Mouse (Mus musculus) CD4-positive, CD25-positive, alpha-beta regulatory T cell, adult 4 months (primary cell): ENCODE measurements around the gene Fam171a1. TPM values are rescaled to one million over a fixed set of nuclear protein-coding genes. Genes with fewer than 3 reads are reported as not detected.
"Not testable (repeated sequence)": the region's sequence is repeated elsewhere in the genome, so short reads cannot be mapped to it uniquely, and the experiment has no call there.

ENCODE experiments used
- ATAC-seq: one replicate; pipeline ENCODE4 v1.8.0; 2017
- polyA plus RNA-seq, 2 experiments: library from polyadenylated mRNA; unstranded; fragments of 100-300 nt; shearing (Covaris generic); gene quantifications; one replicate each; pipeline ENCODE4 v1.2.1; 2017

Fam171a1 gene
- polyA plus RNA-seq, 2 experiments from 2014 or later, result not detected

DNA sequence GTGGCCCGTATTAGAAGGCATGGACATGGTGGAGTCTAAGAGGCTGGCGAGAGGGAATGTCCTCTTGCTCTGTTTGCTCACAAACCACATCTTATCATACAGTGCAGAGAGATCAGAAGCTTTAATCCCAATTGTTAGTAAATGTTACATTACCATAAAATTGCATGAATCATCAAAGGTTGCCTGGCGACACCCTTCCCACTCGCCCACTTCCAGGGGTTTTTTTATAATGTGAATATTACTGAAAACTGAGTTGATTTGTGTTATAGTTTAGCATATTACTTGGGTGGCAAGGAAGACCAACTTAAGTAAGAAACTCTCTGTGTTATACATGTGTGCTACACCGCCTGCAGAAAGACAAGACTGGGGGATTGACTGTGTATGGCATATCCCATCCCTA, 60.9 kb downstream of the Fam171a1 start:
- ATAC-seq, result no peak

DNA sequence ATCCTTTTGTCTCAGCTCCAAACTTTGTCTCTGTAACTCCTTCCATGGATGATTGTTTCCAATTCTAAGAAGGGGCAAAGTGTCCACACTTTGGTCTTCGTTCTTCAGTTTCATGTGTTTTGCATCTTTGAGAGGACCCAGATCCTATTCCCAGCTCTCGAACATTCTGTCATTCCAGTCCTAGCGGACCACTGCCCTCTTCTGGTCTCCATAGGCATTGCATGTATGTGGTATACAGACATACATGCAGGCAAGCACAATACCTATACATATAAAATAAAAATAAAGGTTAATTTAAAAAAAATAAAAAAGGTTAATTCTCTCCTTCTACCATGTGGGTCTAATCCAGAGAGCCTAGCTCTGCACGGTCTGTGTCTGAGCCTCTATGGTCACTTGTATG, 62.0 kb downstream of the Fam171a1 start:
- not testable (repeated sequence) for ATAC-seq

DNA sequence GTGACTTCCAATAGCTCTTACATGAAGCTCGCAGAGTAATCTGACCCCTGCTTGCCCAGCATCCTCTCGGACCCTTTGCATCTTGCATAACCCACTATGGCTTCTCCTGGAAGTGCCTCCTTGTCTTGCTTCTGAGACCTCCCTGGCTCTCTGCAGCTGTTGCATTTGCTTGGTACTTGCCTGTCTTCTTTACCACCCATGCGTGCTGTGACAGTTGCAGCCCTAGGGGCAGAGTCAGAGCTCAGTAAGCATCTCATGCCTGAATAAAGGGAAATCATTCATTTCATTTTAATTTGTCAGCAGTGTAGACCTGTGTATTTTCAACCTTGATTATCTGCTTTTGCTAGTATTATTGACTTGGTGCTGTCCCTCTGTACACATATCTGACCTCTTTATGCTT, 62.7 kb downstream of the Fam171a1 start:
- no peak for ATAC-seq

DNA sequence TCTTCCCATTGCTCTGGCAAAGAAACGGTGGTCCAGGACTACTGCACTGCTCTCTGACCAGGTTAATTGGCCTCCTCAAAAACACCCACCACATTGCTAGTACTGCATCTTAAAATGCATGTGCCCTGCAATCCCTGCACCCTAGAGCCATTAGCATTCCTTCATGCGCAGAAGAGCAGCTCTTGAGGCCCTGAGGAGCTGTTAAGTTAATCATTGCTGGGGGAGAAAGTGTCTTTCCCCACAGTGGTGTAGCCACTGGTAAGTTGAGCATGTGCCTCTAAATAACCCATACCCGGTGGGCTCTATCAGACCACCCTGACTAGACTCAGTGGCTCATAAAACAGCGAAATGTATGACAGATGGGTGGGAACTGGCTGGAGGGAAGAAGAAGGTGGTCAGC, 66.5 kb downstream of the Fam171a1 start:
- no peak for ATAC-seq

DNA sequence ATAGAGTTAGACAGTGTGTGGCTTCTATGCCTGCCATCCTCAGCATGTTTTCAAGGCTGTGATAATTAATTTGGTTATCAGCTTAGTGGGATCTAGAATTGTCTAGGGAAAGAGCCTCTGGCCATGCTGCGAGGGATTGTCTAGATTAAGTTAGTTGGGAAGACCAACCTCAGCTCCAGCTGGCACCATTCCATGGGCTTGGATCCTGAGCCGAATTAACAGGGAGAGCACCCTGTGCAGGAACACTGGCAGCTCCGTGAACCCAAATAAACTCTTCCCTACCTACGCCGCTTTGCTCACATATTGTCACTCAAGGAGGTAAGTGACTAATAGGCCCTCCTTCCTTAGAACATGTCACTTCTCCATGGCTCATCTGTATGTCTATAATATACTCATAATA, 69.6 kb downstream of the Fam171a1 start:
- ATAC-seq, result no peak

DNA sequence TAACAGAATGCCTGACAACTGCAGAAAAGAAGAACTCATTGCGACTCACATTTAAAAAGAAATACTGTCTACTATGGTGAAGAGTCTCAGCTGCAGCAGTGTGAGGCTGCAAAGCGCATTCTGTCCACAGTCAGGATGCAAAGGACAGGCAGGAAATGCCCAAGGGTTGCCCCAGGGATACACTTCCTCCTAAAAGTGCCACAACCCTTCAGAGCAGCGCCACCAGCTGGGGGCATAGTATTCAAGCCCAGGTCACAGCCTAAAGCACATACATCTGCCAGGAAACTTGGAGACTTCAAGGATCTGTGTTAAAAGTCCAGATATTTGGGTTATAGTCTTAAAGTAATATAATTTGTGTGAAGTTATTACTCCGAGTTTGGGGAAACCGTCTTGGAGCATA, 71.3 kb downstream of the Fam171a1 start:
- ATAC-seq, result no peak

DNA sequence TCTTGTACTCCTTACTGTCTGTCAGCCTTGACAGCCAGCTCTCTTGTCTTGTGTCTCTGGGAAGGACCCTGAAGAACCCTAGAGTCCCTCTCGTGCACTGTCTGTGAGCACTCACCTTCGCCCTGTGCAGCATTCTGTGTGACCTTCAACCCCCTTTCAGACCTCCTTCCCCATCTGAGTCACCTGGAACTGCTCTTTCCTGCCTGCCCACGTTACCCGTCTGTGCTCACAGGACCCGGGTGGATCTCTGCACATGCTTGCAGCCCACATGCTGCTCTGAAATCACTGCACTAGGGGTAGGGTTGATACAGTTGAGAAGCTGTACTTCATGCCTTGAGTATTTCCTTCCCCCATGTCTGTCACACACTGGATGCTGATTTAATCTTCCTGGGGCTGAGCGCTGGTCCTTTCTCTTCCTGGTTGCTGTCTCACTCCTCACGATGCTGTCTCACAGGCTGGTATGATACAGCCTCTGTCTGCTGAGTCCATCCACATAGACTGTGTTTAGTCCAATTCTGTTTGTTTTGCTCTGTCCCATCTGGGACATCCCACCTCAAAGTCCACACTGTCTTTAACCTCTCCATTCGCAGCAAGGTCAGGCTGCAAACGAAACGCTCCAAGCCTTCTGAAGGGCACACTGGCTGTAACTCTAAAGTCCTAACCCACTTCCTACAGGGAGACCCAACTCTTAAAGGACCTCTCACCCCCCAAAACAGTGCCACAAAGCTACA, 74.9 kb downstream of the Fam171a1 start:
- no peak for ATAC-seq

DNA sequence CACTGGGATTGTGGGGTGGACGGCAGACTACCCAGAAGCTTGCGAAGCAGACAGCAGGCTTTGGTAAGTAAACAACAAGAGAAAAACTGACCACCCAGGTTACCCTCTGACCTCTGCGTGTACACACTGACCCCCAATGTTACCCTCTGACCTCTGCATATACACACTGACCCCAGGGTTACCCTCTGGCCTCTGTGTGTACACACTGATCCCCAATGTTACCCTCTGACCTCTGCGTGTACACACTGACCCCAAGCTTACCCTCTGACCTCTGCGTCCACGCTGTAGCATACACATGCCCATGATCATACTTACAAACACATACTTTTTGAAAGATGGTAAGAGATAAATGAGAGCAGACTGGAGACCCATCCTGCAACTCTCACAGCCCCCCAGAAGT, 77.1 kb downstream of the Fam171a1 start:
- no peak for ATAC-seq

DNA sequence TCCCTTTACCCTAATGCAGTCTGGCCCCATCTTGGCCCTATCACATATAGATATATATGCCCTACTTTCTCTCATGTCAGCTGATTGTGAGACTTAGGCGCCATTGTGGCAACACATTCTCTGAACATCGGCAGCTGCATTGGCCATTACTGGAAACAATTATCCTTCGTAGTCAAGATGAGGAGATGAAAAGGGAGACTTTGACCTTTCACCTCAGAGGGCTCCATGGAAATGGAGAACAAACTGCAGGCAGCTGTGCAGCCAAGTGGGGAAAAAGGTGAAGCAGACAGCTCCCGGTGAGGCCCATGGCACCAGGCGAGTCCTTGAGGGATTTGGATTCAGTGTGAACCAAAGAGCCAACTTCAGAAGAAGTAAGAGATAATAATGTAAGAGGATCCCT, 81.5 kb downstream of the Fam171a1 start:
- ATAC-seq, result no peak

DNA sequence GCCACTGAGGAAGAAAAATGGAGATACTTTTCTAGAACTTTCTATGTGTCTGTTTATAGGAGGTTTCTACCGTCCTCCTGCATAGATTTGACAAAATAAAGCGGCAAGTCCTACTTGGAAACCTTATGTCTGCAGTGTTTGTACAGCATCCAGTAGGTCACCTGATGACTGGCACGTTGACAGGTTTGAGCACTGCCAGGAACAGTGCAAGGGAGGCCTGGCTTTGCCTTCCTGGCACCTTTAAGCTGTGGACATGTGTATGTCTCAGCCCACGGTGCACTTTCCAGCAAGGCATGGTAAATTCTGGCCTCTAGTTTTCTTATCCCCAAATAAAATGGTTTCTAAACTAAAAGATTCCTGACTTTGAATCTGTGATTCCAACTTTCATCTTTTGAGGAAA, 86.4 kb downstream of the Fam171a1 start:
- ATAC-seq, result no peak

DNA sequence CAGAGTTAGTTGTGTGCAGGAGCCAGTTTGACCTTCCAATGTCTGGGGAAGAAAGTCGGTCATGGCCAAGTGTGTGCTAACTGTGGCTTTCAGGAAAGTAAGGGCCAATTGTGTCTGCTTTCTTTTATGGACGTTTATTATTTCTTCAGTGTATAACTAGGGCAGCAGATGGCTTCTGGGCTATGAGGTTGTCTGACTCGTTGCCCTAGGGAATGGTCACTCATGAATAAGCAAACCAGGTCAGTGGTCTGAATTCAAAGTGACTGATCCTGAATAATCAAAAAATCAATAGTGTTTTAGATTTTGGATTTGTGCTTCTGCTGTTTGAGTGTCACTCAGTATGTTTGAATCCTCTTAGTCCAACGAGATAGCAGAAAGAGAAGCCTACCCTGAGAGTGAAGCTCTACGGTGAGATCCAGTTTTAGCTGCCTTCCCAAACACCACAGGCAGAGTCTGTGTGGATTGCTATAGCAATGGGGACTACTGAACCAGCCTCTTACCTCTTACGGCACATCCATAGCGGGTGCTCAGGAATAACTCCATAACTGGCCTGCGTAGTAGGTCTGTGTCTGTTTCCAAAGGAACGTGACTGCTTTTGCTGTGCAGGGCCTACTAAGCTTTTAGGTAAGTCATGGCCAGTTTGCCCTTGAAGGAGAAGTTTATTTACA, 93.1 kb downstream of the Fam171a1 start:
- no peak for ATAC-seq

DNA sequence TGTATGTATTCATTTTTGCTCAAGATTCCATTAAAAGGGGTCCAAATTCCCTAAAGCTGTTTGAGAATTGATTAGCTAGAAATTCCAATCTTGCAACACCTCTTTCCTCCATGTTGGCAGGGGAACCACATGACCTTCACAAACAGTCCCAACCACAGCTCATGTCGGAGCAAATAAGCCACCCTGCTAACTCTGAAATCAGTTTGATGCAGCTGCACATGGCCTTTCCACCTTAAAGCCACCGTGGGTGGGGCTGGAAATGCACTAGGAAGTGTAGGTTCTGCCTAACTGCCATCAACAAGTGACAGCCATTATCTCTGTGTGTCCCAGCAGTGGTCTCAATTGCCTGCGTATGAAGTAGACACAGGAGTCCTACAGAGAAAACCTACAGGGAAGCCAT, 101.5 kb downstream of the Fam171a1 start:
- ATAC-seq, result no peak

DNA sequence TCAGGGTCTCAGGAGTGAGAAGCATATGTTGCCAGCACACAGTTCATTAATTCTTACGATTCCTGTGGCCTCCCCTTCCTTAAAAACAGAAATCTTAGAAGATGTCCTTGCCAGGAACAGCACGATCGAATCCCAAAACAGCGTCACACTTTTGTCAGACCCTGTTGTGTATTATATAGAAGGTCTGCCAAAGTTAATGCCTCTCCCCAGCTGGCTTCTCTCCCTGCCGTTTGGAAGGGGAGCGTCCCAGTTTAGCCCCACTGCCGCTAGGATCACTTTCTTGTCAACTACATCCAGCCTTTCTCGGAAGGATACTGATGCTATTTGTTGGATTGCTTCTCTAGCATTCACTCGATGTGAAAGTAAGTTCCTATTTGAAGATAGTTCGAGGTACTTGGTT, 102.6 kb downstream of the Fam171a1 start:
- ATAC-seq, result no peak

DNA sequence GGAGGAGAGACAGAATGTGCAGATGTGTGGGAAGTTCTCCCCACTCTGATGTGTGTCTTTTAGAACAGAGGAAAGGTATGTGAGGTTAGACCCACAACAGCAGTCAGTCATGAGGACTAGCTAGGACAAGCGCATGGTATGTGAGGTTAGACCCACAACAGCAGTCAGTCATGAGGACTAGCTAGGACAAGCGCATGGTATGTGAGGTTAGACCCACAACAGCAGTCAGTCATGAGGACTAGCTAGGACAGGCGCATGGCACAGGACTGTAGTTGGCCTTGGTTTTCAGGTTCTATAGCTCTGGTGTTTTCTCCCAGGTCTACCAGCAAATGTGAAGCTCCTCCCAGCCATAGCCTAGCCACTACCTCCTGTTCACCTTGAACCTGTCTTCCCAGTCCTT, 103.6 kb downstream of the Fam171a1 start:
- not testable (repeated sequence) for ATAC-seq

DNA sequence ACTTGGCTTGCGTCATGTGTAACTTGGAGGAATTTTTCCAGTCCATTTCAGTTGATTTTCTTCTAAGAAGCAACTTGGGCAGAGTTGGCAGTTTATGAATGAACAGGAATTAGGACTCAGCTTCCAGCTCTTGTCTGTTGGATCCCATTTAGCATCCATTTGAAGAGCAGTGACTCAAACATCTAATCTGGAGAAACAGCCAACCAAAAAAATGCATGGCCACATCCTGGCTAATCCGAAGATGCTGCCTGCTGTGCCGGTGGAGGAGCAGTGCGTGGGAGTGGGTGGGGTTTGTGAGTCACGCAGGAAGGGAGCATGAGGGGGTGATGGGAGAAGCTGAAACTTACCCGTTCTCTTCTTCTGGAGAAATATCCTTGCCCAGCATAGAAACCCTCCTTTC, 104.2 kb downstream of the Fam171a1 start:
- no peak for ATAC-seq

DNA sequence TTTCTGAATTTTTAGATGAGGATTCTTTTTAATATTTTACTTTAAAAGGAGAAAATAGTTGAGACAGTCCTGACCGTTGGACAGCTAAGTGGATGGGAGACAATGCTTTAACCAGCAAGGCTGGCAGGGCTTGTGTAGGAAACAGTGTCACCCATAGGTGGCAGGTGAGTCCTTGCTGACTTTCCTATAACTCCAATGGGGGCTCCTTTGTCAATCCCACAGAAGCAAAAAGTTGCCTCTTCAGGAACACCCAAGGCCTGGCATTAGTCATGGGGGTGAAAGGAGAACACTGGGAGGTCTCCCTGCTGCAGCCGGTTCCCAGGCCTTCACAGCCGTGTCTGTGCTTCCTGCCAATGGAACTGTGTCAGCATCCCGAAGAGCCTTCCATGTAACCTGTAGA, 114.5 kb downstream of the Fam171a1 start:
- ATAC-seq, result no peak

DNA sequence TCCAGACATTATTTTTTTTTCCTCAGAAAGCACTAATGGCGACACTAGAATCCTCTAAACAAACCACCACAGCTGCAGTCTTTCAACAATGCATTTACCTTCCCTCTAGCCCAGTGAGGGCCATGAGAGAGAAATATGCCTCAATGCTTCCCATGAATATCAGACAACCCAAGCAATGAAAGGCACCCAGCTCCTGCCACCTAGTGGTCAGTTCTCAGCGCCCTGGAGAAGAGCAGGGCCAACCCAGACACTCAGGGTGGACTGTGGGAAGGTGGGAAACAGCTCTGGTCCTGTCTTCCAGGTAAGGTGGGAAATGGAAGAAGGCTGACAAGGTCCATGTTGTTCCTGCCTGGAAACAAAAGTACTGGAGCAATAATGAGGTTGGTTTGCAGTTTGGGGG, 115.0 kb downstream of the Fam171a1 start:
- ATAC-seq, result no peak

DNA sequence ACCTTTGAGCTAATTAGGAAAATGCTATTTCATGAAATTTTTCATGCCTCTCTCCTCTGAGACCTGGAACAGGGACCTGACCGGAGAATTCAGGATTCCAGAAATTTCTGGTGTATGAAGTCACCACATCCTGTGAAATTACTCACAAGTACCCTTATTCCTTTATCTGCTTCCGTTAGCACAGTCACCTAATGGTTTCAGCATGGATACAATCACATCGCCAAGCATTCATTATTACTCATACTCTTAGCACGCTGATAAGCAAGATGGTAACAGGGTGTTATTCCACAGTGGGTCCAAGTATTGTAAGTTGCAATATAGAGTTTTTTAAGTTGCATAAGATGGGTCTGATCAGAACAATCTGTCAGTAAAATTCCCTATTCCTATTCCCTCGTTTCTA, 125.2 kb downstream of the Fam171a1 start:
- ATAC-seq, result no peak

DNA sequence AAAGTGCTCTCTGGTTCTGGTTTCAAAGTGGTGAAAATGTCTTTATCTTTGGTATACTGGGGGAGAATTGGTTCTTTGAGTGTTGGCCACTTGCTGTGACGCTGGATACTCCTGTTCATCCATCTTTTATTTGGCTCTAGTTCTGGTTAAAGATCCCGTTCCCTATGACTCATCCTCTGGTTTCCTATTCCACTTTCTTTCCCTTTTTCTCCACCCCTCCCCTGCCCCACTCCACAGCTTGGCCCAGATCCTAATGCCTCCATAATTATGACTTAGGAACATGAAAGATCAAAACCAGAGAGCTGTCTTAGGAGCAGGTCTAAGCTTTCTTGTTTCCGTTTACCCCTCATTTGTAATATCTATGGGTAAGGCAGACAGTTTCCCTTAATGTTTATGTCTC, 130.2 kb downstream of the Fam171a1 start:
- no peak for ATAC-seq

DNA sequence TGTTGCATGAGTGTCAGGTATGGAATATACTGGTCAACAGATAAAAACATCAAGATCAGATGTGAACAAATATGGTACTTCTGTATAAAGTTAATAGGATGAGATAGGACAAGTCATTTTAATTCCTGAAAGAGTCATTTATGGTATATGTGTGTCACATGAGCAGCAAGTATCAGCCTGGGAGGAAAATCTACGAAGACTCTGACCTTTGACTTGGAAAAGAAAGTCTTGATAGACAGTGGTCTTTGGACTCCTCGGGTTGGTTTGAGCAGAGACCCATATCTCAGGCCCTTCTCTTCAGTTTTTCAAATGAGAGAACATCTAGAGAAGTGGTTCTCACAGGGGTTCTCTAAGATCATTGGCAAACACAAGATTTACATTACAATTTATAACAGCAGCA, 137.3 kb downstream of the Fam171a1 start:
- ATAC-seq, result no peak

DNA sequence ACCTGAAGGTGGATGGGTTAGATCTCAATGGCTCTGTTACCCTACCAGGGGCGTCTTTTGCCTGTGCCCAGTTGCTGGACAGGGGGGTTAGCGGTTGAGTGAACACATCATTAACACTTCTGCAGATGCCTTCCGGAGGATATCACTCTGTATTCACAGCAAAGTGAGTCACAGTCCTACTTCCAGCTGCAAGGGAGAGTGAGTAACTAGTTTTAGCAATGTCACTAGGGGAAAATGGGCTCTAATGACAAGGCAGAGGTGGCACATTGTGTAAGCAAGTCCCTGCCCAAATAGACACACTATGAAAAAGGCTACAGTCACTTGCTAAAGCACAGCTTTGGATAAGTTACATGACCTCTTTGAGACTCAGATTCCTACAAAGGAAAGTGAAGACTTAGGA, 152.4 kb downstream of the Fam171a1 start:
- ATAC-seq, result no peak

DNA sequence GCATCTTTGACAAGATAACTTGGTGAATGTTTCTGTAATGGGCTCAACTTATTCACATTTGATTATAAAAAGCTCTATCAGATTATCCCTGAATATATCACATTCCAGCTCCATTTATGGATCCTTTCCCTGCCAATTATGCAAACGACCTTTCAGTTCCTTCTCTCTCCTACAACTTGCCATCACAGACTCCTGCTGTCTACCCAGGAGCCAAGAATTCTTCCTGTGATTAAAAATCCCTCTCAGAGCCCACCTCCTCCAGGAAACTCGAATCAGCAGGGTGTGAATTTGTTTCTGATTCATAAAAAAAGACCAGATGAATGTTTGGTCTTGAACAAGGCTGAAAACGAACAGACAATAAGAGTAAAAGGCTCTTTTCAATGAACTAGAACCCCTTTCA, 153.9 kb downstream of the Fam171a1 start:
- no peak for ATAC-seq

DNA sequence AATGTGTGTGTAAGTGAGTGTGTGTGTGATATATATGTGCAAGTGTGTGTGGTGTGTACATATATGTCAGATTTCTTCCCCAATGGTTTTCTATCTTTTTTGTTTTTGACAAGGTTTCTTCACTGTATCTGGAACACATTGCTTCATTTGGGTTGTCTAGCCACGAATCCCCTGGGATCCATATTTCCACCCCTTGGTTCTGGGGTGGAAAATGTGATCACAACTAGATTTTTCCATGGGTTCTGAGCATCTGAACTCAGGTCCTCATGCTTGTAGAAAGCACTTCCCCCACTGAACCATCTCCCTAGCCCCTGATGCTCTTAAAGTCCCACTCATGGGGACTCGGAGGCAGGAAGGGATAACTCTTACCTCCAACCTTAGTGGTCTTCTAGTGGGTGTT, 159.3 kb downstream of the Fam171a1 start:
- no peak for ATAC-seq

DNA sequence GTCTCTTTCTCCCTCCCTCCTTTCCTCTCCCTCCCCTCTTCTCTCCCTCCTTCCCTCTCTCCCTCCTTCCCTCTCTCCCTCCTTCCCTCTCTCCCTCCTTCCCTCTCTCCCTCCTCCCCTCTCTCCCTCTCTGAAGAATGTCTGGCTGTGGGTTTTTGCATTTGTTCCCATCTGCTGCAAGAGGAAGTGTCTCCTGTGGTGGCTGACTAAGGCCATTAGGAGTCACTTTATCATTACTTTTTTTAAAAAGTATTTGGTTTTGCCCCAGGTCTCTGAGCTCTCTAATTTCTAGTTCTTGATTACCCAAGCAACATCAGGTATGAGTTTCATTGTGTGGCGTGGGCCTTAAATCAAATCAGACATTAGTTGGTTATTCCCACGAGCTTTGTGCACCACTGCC, 162.1 kb downstream of the Fam171a1 start:
- no peak for ATAC-seq
